Mouse (Mus musculus) embryo, embryonic 10.5 days (tissue): Measurements from ENCODE around the gene Phactr4.
"Not testable (repeated sequence)": the region's sequence is repeated elsewhere in the genome, so short reads cannot be mapped to it uniquely, and the experiment has no call there.

Source experiments
- DNase-seq: peaks from one replicate; pipeline ENCODE4 v3.0.0-alpha.2; 2015; ENCODE audit warnings: low spot score

Phactr4 gene

DNA sequence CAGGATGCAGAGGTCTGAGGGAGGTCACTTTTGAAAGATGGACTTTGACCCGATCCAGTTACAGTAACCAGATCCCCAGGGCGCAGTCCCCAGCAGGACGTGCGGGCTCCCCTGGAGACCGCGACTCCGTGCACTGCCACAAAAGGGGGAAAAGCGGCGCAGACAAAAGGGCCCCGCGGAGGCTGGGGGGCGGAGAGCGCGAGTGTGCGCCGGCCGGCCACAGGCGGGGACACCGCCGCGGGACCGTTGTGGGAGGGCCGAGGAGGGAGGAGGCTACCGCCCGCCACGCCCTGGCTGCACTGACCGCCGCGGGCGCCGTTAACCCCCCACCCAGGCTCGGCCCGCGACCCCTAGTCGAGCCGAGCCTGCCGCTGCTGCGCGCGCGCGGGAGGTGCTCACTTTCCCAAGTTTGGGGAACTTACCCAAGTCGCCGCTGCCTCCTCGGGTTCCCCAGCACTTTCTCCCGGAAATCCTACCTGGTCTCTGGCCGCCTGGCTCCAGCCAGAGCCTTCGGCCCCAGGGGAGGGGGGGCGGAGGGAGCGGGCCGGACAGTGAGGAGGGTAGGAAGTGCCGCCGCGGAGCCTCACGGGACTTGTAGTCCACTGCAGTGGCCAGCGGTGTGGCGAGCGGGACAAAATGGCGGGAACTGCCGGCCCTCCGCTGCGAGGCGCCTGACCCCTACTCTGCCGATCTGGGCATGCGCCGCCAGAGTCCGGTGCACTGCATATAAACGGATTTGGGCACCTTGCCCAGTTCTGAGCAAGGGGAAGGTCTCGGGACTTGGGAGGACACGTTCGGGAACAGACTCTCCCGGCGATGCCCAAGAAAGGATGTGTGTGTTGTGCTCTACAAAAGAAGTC lies at the start of gene Phactr4:
Gene Phactr4 (minus strand): TSS at position 567 of the 860 bp plus-strand sequence.
- peak; percentile 98 for DNase-seq

DNA sequence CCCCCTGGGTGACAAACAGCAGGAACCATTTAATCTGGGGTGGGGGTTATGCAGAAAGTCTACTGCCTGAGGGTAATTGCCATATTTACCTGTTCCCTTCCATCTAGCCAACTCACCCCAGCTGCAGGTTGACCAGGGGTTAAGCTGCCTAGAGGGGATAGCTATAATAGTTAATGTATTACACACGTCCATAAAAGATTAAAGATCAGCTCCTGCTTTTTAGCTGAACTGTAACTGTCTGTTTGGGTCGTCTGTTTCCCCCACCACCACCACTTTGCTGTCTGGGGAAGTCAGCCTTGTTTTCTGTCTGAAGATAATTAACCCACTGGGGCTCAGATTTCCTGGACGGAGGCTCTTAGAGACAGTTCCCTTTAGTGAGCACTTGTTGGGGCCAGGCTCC lies 47.6 kb upstream of the Phactr4 start:
- no peak for DNase-seq

DNA sequence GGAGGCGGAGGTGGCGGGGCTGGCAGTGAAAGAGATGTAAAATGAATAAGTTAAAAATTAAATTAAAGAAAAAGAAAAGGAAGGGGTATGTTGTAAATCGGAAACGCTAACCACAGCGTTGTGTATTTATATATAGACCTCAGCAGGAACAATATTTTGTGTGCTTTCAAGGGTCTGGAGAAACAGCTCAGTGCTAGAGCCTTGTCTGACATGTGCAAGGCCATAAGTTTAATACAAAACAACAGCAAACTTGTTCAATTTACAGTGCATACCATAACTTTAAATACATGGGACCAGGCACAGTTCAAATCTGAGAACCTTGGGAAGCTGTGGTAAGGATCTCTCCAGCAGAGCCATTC lies 41.9 kb upstream of the Phactr4 start:
- DNase-seq: no peak

DNA sequence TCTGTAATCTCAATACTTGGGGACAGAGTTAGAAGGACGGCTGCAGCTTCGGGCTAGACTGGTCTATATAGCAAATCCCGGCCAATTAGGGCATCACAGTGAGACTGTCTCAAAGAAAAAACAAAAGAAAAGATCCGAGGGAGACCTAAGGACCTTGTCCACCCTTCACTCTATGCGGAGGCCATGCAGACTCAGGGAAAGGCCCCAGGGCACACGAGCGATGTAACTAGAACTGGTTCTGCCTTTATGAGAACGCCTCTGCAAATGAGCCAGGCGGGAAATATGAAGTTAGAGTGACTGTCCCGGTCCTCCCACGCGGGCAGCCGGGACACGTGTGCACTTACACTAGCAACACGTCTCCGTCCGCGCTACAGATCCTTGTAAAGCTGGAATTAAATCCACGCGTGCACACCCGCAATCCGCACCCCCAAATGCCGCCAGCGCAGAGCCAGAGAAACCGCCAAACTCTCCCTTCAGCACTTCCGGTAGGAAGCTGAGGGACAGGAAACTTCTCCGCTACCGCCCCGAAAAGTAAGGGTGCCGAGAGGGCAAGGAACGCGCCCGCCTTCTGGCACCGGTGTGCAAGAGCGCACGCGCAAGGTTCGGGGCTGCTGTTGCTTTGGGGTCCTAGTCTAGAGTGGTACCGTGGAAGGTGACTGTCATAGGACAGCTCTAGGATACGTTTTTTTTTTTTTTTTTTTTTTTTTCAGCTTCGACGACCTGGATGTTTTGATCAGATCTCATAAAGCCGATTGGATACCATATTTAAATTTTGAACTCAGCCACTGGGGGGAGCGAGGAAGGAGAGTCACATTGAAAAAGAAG lies 41.4 kb upstream of the Phactr4 start, which contains the start of gene Med18:
Gene Med18 (minus strand): TSS at position 492 of the 825 bp plus-strand sequence.
- DNase-seq: peak; percentile 97

DNA sequence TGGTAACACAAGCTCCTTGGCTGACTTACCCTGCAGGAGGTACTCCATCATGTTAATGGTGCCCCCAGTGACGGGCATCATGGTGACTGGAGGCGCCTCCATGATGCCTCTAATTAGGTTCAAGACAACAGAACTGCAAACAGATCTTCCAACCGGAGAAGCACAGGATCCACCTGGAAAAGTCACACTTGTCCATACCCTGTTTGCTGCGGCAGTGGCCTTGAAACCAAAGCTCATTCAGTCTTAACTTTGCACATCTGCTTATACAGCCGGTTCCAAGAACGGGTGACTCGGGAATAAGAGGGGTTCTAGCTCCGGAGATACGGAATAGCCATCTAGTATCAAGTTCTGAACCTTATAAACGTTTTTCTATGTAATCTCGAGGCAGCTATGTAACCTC lies 40.5 kb upstream of the Phactr4 start:
- peak; percentile 37 for DNase-seq

DNA sequence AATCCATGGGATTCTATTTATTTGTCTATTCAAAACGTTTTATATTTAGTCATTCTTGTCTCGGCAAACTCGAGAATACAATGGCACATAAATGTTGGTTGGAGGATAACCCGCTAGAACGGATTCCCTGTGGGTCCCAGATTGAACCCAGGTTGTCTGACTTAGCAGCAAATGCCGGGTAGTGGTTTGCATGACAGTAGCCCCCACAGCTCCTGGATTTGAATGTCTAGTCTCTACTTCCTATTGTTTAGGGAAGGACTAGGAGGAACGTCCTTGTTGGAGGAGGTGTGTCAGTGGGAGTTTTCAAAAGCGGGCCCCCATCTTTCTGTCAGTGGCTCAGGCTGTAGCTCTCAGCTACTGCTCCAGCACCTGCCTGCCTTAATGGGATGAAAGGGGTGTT lies 37.9 kb upstream of the Phactr4 start:
- DNase-seq: no peak

DNA sequence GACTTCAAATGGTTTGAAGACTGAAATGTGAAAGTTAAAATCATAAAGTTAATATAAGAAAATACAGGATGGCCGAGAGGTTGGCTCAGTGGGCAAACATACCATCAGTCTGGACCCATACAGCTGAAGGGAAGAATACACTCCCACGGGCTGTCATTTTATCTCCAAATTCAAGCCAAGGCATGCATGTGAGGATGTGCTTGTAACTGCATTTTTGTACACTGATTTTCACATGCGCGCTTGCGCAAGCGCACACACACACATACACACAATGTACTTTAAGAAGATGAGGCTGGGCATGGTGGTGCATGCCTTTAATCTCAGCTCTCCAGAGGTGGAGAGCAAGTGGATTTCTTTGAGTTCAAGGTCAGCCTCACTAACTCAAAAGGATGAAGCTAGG lies 33.3 kb upstream of the Phactr4 start:
- DNase-seq: no peak

DNA sequence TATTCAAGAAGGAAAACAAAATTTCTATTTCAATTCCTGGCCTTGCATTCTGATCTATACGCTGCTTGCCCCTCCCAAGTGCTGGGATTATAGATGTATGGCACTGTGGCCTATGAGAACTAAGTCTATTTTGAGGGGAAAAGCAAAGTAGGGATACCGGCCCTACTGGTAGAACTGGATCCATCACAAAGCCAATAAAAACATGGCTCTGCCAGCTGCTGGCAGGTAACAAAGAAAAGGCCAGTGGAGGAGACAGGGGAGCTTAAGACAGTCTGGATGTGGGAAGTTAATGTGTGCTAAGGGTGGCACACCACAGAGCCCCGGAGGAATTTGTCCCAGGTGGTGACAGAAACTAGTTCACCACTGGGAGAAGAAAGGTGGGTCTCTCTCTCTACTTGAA lies 32.9 kb upstream of the Phactr4 start:
- no peak for DNase-seq

DNA sequence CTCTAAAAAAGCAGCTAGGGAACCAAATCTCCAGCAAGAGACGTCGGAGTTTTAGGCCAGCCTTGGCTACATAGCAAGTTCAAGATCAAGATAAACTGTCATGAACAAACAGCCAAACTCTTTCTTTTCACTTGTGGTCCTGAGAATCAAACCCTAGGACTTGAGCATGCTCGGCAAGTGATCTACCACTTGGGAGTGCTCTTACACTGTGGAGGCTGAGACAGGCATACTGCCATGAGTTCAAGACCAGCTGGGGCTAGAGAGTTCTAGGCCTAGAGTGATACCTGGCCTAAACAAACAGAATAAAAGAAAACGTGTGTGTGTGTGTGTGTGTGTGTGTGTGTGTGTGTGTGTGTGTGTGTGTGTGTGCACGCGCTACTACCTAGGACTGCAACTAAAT lies 31.9 kb upstream of the Phactr4 start:
- no peak for DNase-seq

DNA sequence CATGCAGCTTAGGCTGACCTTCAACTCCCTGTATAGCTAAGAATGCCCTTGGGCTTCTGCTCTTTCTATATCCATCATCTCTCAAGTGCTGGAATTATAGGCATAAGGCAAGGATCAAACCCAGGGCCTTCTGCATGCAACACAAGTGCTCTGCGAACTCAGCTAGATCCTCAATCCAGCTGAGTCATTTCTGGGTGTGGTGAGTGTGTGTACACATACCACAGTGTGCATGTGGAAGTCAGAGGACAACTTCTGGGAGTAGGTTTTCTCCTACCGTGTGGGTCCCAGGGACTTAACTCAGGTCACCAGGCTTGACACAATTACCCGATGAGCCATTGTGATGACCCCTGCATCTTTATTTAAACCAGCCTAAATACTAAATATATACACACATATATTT lies 27.5 kb upstream of the Phactr4 start:
- DNase-seq: no peak

DNA sequence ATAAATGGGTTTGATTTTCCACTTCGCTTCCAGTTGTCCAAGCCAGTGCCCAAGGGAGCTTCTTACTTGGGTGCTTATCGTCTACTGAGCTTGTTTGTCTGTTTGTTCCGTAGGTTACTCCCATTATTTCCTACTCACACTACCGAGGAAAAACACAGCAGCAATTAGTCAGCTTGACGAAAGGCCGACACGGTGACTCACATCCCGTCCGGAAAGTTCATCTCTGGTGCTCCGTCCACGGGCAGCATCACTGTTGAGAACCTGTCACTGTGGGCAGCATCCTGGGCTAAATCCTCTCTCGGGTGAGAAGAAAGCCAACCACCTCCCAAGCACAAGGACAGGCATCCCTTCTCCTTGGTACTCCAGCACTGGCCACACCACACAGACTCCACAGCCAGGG lies 23.8 kb upstream of the Phactr4 start:
- DNase-seq: no peak

DNA sequence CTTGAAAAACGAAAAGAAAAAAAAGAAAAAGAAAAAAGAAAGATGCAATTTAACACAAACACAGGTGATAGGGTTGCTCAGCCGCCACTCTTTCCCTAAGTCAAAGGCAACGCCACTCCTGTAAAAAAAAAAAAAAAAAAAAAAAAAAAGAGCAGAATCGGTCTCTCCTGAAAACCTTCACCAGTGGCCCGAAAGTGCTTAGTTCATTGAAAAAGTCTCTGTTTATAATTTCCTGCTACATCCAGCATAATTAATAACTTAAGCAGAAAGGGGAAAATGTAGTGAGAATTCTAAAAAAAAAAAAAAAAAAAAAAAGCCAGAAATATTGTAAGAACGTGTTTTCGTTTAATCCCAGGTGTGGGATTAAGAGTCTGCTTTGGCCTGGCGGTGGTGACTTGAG lies 22.2 kb upstream of the Phactr4 start:
- no peak for DNase-seq

DNA sequence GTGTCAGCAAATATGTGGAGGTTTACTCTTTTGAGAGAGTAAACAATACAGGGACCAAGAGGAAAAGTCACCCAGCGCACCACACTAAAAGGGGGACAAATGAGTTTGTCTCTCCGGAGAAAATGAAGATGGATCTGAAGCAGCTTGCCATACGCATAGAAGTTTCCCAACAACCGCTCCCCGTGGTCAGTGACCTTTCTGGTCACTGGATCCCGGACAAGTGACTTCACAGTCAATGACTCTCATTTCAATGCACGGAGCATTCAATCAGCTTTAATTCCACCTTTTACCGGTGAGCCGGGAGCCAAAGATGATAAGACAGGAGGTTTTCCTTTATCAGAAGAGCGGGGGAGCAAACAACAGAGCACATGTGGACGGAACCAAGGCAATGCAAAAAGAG lies 15.6 kb upstream of the Phactr4 start:
- DNase-seq: peak; percentile 34

DNA sequence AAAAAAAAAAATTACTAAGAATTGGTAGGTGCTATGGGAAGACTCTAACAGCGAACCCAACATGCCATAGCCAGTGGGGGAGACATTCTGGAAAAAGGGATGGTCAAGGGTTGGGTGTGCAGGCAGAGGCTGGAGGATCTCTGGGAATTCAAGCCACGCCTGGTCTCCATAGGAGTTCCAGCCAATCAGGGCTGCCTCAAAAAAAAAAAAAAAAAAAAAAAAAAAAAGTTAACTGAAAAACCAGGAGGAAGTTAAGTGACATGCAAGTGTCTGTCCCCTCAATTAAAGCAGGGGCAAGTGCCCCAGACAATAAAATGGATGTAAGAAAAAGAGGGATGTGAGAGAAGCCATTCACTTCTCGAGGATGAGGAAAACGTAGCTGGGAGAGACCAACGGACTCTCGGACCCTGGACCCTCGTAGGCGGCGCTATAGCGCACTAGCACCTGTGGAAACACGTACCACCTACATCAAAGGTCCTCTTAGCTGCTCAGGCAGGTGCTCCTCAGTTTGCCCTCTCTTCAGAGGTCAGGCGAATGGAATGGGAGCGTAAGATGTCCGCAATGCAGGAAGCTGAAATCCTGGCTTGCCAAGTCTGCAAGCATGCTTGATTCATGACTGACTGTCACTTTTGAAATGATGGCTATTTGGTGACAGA lies 10.6 kb upstream of the Phactr4 start:
- DNase-seq: no peak

DNA sequence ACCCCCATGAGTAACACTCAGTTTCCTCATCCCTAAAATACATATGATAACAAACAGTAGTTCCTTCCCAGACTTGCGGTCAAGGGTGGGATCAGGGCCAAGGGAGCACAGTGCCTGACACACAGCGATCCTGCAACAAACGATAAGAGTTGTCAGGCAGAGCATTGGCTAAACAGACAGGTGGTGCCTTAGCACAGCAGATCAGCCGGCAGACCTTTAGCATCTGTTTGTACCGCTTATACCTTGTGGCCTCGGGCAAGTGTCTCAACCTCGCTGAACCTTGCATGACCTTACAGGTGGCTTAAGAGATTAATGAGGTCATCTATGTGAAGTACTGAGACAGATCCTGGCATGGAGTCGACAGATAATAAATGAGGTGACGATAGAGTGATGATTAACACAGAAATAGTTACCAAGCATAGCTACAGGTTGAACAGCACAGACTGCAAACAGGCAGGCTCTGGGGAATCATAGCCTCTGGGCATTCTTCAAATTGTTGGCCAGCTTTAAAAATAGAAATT lies 5.8 kb upstream of the Phactr4 start:
- DNase-seq: peak; percentile 36

DNA sequence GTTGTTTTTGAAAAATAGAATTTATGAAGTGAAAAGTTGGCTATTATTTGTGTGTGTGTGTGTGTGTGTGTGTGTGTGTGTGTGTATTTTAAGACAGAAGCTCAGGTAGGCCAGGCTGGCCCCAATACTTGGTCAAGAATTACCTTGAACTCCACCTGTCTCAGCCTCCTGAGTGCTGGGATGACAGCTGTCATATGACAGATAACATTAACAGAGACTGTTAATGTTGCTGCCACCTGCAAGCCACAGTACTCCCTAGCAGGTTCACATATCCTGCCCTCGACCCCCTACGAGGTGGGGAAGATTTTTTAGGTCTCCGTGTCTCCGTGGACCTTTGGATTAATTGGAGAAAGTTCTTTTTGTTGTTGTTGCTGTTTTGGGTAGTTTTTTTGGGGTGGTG lies 5.2 kb upstream of the Phactr4 start:
- no peak for DNase-seq

DNA sequence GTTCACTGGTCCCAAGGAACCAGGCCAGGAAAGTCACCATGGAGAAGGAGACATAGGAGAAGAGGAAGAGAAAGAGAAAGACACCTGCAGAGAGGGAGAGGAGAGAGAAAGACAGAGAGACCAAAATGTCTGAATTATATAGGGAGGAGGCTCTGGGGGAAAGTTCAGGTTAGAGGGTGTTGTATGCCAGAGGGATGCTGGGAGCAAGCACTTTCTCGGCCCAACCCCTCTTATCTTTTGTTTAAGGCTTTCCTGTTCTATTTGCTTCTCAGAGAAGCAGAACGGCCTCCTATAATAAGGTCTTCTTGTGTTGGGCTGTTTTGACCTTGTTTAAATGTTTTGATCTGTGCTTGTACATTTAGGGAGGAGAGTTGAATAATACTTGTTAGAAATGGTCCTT lies 3.7 kb upstream of the Phactr4 start:
- no peak for DNase-seq

DNA sequence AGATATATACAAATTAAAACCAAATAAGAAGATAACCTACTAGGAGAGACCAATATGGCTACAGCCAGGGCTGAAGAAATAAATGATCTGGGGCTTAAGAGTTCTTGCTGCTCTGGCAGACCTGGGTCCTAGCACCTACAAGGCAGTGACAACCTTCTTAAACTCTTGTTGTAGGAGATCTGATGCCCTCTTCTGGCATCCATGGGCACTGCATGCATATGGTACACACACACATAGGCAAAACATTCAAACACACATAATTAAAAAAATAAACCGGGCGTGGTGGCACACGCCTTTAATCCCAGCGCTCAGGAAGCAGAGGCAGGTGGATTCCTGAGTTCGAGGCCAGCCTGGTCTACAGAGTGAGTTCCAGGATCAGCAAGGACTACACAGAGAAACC lies 2.5 kb upstream of the Phactr4 start:
- DNase-seq: no peak

DNA sequence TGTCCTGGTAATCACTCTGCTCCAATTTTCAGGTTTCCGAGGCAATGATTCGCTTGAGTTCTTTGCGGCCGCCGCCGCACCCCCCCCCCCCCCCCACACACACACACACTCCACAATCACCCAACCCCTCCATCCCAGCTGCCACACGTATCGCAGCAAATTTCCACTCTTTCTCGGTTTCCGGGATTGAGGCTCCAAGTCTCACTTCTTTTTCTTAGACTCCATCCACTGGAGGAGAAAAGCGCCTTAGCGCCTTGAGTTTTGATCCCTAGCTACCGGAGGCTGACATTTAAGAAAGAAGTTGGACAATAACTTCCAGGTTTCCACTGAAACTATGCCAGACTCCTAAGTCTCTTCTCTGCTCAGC lies 750 bp downstream of the Phactr4 start:
- DNase-seq: peak; percentile 67

DNA sequence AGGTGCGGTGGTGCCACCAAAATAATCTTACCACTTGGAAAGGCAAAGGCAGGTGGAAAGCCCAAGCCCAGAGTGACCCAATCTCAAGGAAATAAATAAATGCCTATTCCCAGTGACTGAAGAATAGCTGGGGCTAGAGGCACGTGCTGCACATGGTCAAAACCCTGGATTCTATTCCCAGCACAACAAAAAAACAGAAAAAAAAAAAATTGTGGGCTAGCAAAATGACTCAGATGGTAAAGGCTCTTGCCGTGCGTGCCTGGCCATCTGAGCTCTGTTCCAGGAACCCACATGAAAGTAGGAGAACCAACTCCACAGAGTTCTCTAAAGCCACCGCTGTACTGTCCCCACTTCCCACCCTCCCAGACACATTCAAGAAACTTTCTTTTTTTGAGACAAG lies 1.8 kb downstream of the Phactr4 start:
- no peak for DNase-seq

DNA sequence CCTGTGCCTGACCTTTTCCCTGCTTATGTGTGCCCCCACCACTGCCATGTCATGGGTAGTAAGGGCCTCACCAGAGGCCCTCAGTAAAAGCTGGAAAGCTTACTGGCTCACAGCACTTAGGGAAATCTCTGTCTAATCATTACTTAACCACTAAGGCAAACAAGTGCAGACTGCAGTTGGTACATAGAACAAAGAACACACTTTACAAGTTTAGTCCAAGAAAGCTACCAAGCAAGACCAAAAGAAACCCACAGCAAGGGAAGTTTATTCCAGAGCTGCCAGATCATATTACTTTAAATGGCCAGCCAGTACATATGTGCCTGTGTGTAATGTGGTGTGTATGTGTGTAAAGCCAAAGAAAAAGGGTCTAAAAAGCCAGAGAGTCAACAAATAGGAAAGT lies 6.3 kb downstream of the Phactr4 start:
- DNase-seq: no peak

DNA sequence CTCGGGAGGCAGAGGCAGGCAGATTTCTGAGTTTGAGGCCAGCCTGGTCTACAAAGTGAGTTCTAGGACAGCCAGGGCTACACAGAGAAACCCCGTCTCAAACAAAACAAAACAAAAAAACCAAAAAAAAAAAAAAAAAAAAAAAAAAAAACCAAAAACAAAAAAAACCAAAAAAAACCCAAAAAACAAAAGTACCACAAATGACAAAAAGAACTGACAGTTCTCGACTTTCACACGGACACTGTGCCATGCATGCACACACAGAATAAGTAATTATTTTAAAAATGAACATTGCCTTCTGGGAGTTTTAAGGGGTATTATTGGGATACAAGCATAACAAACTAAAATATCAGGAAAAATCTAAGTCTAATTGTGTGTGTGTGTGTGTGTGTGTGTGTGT lies 9.0 kb downstream of the Phactr4 start:
- DNase-seq: not testable (repeated sequence)
